Mouse (Mus musculus): Measurements from ENCODE around the gene Bpifa2.
"Not testable (repeated sequence)": the region's sequence is repeated elsewhere in the genome, so short reads cannot be mapped to it uniquely, and the experiment has no call there.

Gene Bpifa2

GRCm38 (mm10) chr2:154007965-154008364 is at the start of gene Bpifa2:
TSS of gene Bpifa2 (plus strand) at chr2:154008265.
- DNase-seq, result no peak

- DNase-seq, result no peak
Observed at GRCm38 (mm10) chr2:153962821-153963331, 45.2 kb upstream of the Bpifa2 start.

GRCm38 (mm10) chr2:153963334-153963733 is 44.7 kb upstream of the Bpifa2 start:
- DNase-seq, result no peak

GRCm38 (mm10) chr2:153970221-153970620 is 37.8 kb upstream of the Bpifa2 start:
- no peak for DNase-seq

- DNase-seq, result no peak
Observed at GRCm38 (mm10) chr2:153974582-153974981, 33.5 kb upstream of the Bpifa2 start, which contains the start of gene Bpifa6. TSS of gene Bpifa6 (plus strand) at chr2:153974945.

GRCm38 (mm10) chr2:153995770-153996169 is 12.3 kb upstream of the Bpifa2 start:
- peak in 1 of 2 experiments; percentile 13 for DNase-seq

- no peak for DNase-seq
Observed at GRCm38 (mm10) chr2:154000501-154000900, 7.6 kb upstream of the Bpifa2 start.

- DNase-seq, result no peak
Observed at GRCm38 (mm10) chr2:154001056-154001455, 7.0 kb upstream of the Bpifa2 start.

- DNase-seq, result no peak
Observed at GRCm38 (mm10) chr2:154004456-154004855, 3.6 kb upstream of the Bpifa2 start.

- no peak for DNase-seq
Observed at GRCm38 (mm10) chr2:154005094-154005493, 3.0 kb upstream of the Bpifa2 start.

- DNase-seq, result no peak
Observed at GRCm38 (mm10) chr2:154005734-154006133, 2.3 kb upstream of the Bpifa2 start.

- no peak for DNase-seq
Observed at GRCm38 (mm10) chr2:154006331-154006730, 1.7 kb upstream of the Bpifa2 start.

GRCm38 (mm10) chr2:154007381-154007780 is 684 bp upstream of the Bpifa2 start:
- no peak for DNase-seq

- no peak for DNase-seq
Observed at GRCm38 (mm10) chr2:154017990-154018389, 9.9 kb downstream of the Bpifa2 start.

- DNase-seq, result not testable (repeated sequence)
Observed at GRCm38 (mm10) chr2:154024676-154025075, 16.6 kb downstream of the Bpifa2 start.

- peak in 1 of 2 experiments; percentile 4 for DNase-seq
Observed at GRCm38 (mm10) chr2:154038932-154039331, 30.9 kb downstream of the Bpifa2 start.

- DNase-seq, result no peak
Observed at GRCm38 (mm10) chr2:154044743-154045142, 36.7 kb downstream of the Bpifa2 start.

- DNase-seq, result no peak
Observed at GRCm38 (mm10) chr2:154058690-154059089, 50.6 kb downstream of the Bpifa2 start.
